Mouse (Mus musculus) MEL (cell line): Measurements from ENCODE around the gene Chrd.

Source experiments
- CHD2 ChIP-seq: IDR thresholded peaks from 2 replicates; pipeline ENCODE4 v1.6.1; 2011; ENCODE audit warnings: low read length, improper control_type of control experiment
- GATA1 ChIP-seq: IDR thresholded peaks from 2 replicates; pipeline ENCODE4 v1.6.1; 2011; ENCODE audit warnings: low read depth, low read length, improper control_type of control experiment
- MAX ChIP-seq: IDR thresholded peaks from 2 replicates; pipeline ENCODE4 v1.6.1; 2011; ENCODE audit warnings: low read length, improper control_type of control experiment

DNA sequence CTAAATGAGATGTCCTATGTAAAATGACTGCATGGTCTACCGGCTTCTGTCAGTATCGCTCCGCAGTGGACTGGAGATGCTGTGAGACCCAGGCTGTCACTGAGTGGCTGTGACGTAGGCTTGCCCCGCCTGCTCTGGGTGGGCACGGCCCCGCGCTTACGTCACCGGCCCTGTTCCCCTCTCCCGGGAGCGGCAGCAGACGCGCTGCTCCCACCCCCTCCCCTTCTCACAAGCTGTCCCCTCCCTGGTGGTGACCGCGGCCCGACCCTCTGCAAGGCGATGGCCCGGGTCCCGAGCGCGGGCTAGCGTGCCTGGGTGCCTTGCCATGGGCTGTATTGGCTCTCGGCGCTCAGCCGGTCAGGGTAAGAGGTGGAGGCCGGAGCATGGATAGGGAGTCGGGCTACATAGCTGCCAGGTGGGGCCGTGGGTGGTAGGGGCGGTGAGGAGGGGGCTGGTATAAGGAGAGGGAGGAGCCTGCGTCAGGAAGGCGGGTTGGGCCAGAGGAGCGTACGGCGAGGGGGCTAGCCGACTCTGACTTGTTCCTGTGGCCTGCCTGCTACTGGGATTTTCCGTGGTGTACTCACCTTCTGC lies 39.7 kb upstream of the Chrd start, which contains the start of gene Fam131a:
- TF ChIP-seq CHD2 (no peak), GATA1 (no peak), MAX (no peak)
